Mouse (Mus musculus) myocyte (in vitro differentiated cells): ENCODE results near the gene Ntrk3. TPM values are rescaled to one million over a fixed set of nuclear protein-coding genes. Genes with fewer than 3 reads are reported as not detected.

Experiments used
- H3K27me3 ChIP-seq: one replicate; pipeline ENCODE4 v1.6.1; 2011; ENCODE audit not compliant: control insufficient read depth, insufficient read depth, insufficient read length
- H3K36me3 ChIP-seq: one replicate; pipeline ENCODE4 v1.6.1; 2011; ENCODE audit not compliant: control insufficient read depth, insufficient read depth
- H3K4me2 ChIP-seq: one replicate; pipeline ENCODE4 v1.6.1; 2011; ENCODE audit warnings: low read depth, control low read depth
- H3K4me3 ChIP-seq: one replicate; pipeline ENCODE4 v1.5.1; 2011; ENCODE audit warnings: mild to moderate bottlenecking, control low read depth, moderate library complexity
- H3K79me2 ChIP-seq: one replicate; pipeline ENCODE4 v1.6.1; 2011; ENCODE audit not compliant: control insufficient read depth, insufficient read depth
- H3ac ChIP-seq: one replicate; pipeline ENCODE4 v1.6.1; 2011; ENCODE audit not compliant: control insufficient read depth, insufficient read length
- CEBPB ChIP-seq: IDR thresholded peaks from 2 replicates; pipeline ENCODE4 v1.6.1; 2011; ENCODE audit warnings: mild to moderate bottlenecking, moderate library complexity; ENCODE audit not compliant: poor library complexity, insufficient read depth, severe bottlenecking
- E2F4 ChIP-seq: IDR thresholded peaks from one replicate; pipeline ENCODE4 v1.6.1; 2011; ENCODE audit warnings: mild to moderate bottlenecking, control low read depth, moderate library complexity; ENCODE audit not compliant: insufficient read depth
- MAX ChIP-seq: IDR thresholded peaks from one replicate; pipeline ENCODE4 v1.6.1; 2011; ENCODE audit warnings: low read depth, mild to moderate bottlenecking, control low read depth
- MYOD1 ChIP-seq, 3 experiments: IDR thresholded peaks; one replicate each; pipeline ENCODE4 v1.6.1; 2011; ENCODE audit warnings: control low read depth in 2 of 3, low read depth in 2 of 3, mild to moderate bottlenecking in 2 of 3, moderate library complexity in 1 of 3; ENCODE audit not compliant: insufficient read length in 2 of 3, control insufficient read depth in 1 of 3
- MYOG ChIP-seq, 3 experiments: IDR thresholded peaks; one replicate each; pipeline ENCODE4 v1.6.1; 2011; ENCODE audit warnings: control low read depth in 2 of 3, low read depth in 2 of 3, mild to moderate bottlenecking in 2 of 3; ENCODE audit not compliant: insufficient read length in 2 of 3, control insufficient read depth in 1 of 3, insufficient read depth in 1 of 3
- POLR2A ChIP-seq: IDR thresholded peaks from one replicate; pipeline ENCODE4 v1.6.1; 2011; ENCODE audit warnings: low read depth, mild to moderate bottlenecking, control low read depth, moderate library complexity; ENCODE audit not compliant: insufficient read length
- POLR2AphosphoS2 ChIP-seq: IDR thresholded peaks from one replicate; pipeline ENCODE4 v1.6.1; 2011; ENCODE audit warnings: low read depth, control low read depth; ENCODE audit not compliant: insufficient read length
- REST ChIP-seq: IDR thresholded peaks from one replicate; pipeline ENCODE4 v1.6.1; 2011; ENCODE audit warnings: mild to moderate bottlenecking, control low read depth, moderate library complexity; ENCODE audit not compliant: insufficient read depth, insufficient read length
- SRF ChIP-seq: IDR thresholded peaks from one replicate; pipeline ENCODE4 v1.6.1; 2011; ENCODE audit warnings: low read depth; ENCODE audit not compliant: control insufficient read depth, insufficient read length
- TCF12 ChIP-seq: IDR thresholded peaks from one replicate; pipeline ENCODE4 v1.6.1; 2011; ENCODE audit warnings: mild to moderate bottlenecking, control low read depth; ENCODE audit not compliant: poor library complexity, insufficient read depth, severe bottlenecking
- TCF3 ChIP-seq: IDR thresholded peaks from one replicate; pipeline ENCODE4 v1.6.1; 2011; ENCODE audit warnings: low read depth, control low read depth; ENCODE audit not compliant: insufficient read length
- USF1 ChIP-seq: IDR thresholded peaks from one replicate; pipeline ENCODE4 v1.6.1; 2011; ENCODE audit warnings: low read depth, mild to moderate bottlenecking, control low read depth, moderate library complexity
- polyA plus RNA-seq: library from polyadenylated mRNA; unstranded; fragments of >200 nt; fragmentation: generic; extraction: Trizol; gene quantifications from one replicate; pipeline ENCODE4 v1.2.1, GENCODE M21; 2012; ENCODE audit warnings: missing spikeins

Gene Ntrk3
- polyA plus RNA-seq, 1 experiment = 0.17 TPM

GRCm38 (mm10) chr7:78328301-78328700 is 409.5 kb downstream of the Ntrk3 start:
- H3ac ChIP-seq = no peak overlapping the region
- H3K4me3 ChIP-seq = no peak overlapping the region
- H3K79me2 ChIP-seq = no peaks in the 10 kb centered on the region
- TF ChIP-seq TCF3 (no peak), E2F4 (no peak), POLR2A (no peak), MYOD1 (IDR thresholded peaks at IDR 0.05; ENCODE audit: control insufficient read depth in 1 of 3, insufficient read length in 2 of 3, low read depth in 2 of 3) (no peak), TCF12 (no peak), POLR2AphosphoS2 (no peak), SRF (no peak), CEBPB (no peak), REST (no peak), USF1 (no peak)
- no peaks in the 10 kb centered on the region for H3K36me3 ChIP-seq
- no peak overlapping the region for H3K4me2 ChIP-seq
- no peaks in the 10 kb centered on the region for H3K27me3 ChIP-seq

- TF ChIP-seq USF1 = no peak
- no peak for TF ChIP-seq POLR2A
- no peak for TF ChIP-seq MAX
- TF ChIP-seq E2F4 = no peak
- no peak for TF ChIP-seq POLR2AphosphoS2
- no peak for TF ChIP-seq TCF3
- TF ChIP-seq REST = no peak
- no peak for TF ChIP-seq MYOD1 (IDR thresholded peaks at IDR 0.05; ENCODE audit: control insufficient read depth in 1 of 3, insufficient read length in 2 of 3, low read depth in 2 of 3)
- Histone ChIP-seq H3K27me3 (no peaks in the 10 kb centered on the region), H3K79me2 (no peaks in the 10 kb centered on the region), H3K4me3 (no peak overlapping the region), H3K4me2 (no peak overlapping the region), H3ac (no peak overlapping the region), H3K36me3 (no peaks in the 10 kb centered on the region)
Observed at GRCm38 (mm10) chr7:78326185-78326584, 411.6 kb downstream of the Ntrk3 start.

GRCm38 (mm10) chr7:78318640-78319039 is 419.2 kb downstream of the Ntrk3 start:
- TF ChIP-seq TCF3 = no peak
- no peak overlapping the region for H3ac ChIP-seq
- no peaks in the 10 kb centered on the region for H3K27me3 ChIP-seq

GRCm38 (mm10) chr7:78305770-78306169 is 432.0 kb downstream of the Ntrk3 start:
- TF ChIP-seq MAX (no peak), SRF (no peak), CEBPB (no peak), E2F4 (no peak), TCF12 (no peak), POLR2A (no peak)
- Histone ChIP-seq H3K27me3 (no peaks in the 10 kb centered on the region), H3K79me2 (no peaks in the 10 kb centered on the region), H3K4me2 (no peak overlapping the region), H3K4me3 (no peak overlapping the region), H3ac (no peak overlapping the region), H3K36me3 (no peaks in the 10 kb centered on the region)

More at GRCm38 (mm10) chr7:78318640-78319039, 419.2 kb downstream of the Ntrk3 start:
- Histone ChIP-seq H3K4me2 (no peak overlapping the region), H3K79me2 (no peaks in the 10 kb centered on the region), H3K4me3 (no peak overlapping the region), H3K36me3 (no peaks in the 10 kb centered on the region)

GRCm38 (mm10) chr7:78305029-78305428 is 432.8 kb downstream of the Ntrk3 start:
- Histone ChIP-seq H3K79me2 (no peaks in the 10 kb centered on the region), H3K4me3 (no peak overlapping the region), H3ac (no peak overlapping the region), H3K36me3 (no peaks in the 10 kb centered on the region), H3K4me2 (no peak overlapping the region), H3K27me3 (no peaks in the 10 kb centered on the region)
- TF ChIP-seq TCF3 = no peak
- TF ChIP-seq USF1 = no peak

- Histone ChIP-seq H3K27me3 (no peaks in the 10 kb centered on the region), H3K79me2 (no peaks in the 10 kb centered on the region), H3K36me3 (no peaks in the 10 kb centered on the region), H3K4me3 (no peak overlapping the region), H3K4me2 (no peak overlapping the region), H3ac (no peak overlapping the region)
- TF ChIP-seq REST (no peak), POLR2AphosphoS2 (no peak), MYOG (IDR thresholded peaks at IDR 0.05; ENCODE audit: control insufficient read depth in 1 of 3, insufficient read depth in 1 of 3, insufficient read length in 2 of 3, low read depth in 2 of 3) (no peak), MYOD1 (IDR thresholded peaks at IDR 0.05; ENCODE audit: control insufficient read depth in 1 of 3, insufficient read length in 2 of 3, low read depth in 2 of 3) (no peak), MAX (no peak), E2F4 (no peak)
Observed at GRCm38 (mm10) chr7:78297290-78297689, 440.5 kb downstream of the Ntrk3 start.
